Mouse (Mus musculus) limb, embryonic 13.5 days (tissue): ENCODE results near the gene Zfp672. TPM values are rescaled to one million over a fixed set of nuclear protein-coding genes. Genes with fewer than 3 reads are reported as not detected.
"Not testable (repeated sequence)": the region's sequence is repeated elsewhere in the genome, so short reads cannot be mapped to it uniquely, and the experiment has no call there.

ENCODE experiments used
- ATAC-seq: fragments of 200-750 bp; cut with Nextera tagmentation; 2 replicates; pipeline ENCODE4 v1.8.0; 2017; ENCODE audit warnings: low read depth, moderate number of reproducible peaks, moderate TSS enrichment; ENCODE audit not compliant: low FRiP score
- H3K27ac ChIP-seq: fragments of 300-500 bp; sonication (generic); 2 replicates; pipeline ENCODE4 v1.5.1; 2015; ENCODE audit warnings: inconsistent platforms, mild to moderate bottlenecking, moderate library complexity
- H3K27me3 ChIP-seq: fragments of 300-500 bp; sonication (generic); 2 replicates; pipeline ENCODE4 v1.6.1; 2015; ENCODE audit warnings: mild to moderate bottlenecking, inconsistent platforms
- H3K36me3 ChIP-seq: fragments of 300-500 bp; sonication (generic); 2 replicates; pipeline ENCODE4 v1.6.1; 2015; ENCODE audit warnings: inconsistent platforms, mild to moderate bottlenecking, moderate library complexity
- H3K4me1 ChIP-seq: fragments of 300-500 bp; sonication (generic); 2 replicates; pipeline ENCODE4 v1.6.1; 2015; ENCODE audit warnings: inconsistent platforms
- H3K4me2 ChIP-seq: fragments of 300-500 bp; sonication (generic); replicated peaks from 2 replicates; pipeline ENCODE4 v1.6.1; 2015; ENCODE audit warnings: inconsistent platforms, mild to moderate bottlenecking, moderate library complexity
- H3K4me3 ChIP-seq: fragments of 300-500 bp; sonication (generic); 2 replicates; pipeline ENCODE4 v1.5.1; 2015; ENCODE audit warnings: moderate library complexity, mild to moderate bottlenecking, inconsistent platforms
- H3K9ac ChIP-seq: fragments of 300-500 bp; sonication (generic); 2 replicates; pipeline ENCODE4 v1.6.1; 2015; ENCODE audit warnings: mild to moderate bottlenecking, inconsistent platforms
- H3K9me3 ChIP-seq: fragments of 300-500 bp; sonication (generic); 2 replicates; pipeline ENCODE4 v1.6.1; 2016; ENCODE audit warnings: inconsistent platforms
- WGBS: fragments of 180-500 bp; shearing (Covaris S2); methylation state at CpG from one replicate; pipeline ENCODE4 v1.1.7; 2015; 5-methylcytosine and 5-hydroxymethylcytosine counted together
- polyA plus RNA-seq: library from polyadenylated mRNA; unstranded; fragments of >200 nt; fragmentation: Nextera tagmentation; extraction: Ambion mirVana; gene quantifications from 2 replicates; pipeline ENCODE4 v1.2.1, GENCODE M21; 2015

Zfp672 gene
- polyA plus RNA-seq: 32.6 and 38.8 TPM in 2 replicates

- peak; percentile 94 for ATAC-seq
- WGBS: under 1% methylated on average over 52 of the region's 52 CpGs
- peak within 1 kb of the TSS; percentile 97 for H3K4me2 ChIP-seq
- peak within 1 kb of the TSS; percentile 69 for H3K27ac ChIP-seq
- no peaks in the 10 kb centered on the region for H3K9me3 ChIP-seq
- peak within 1 kb of the TSS; percentile 89 for H3K4me3 ChIP-seq
- H3K9ac ChIP-seq: peak within 1 kb of the TSS; percentile 88
- H3K27me3 ChIP-seq: no peaks in the 10 kb centered on the region
- H3K4me1 ChIP-seq: peaks cover 32% of the 10 kb centered on the region
- peaks cover 29% of the 10 kb centered on the region for H3K36me3 ChIP-seq
Observed at GRCm38 (mm10) chr11:58330276-58331148, at the start of gene Zfp672, which contains the start of gene Sh3bp5l. Zfp672 (minus strand) TSS chr11:58330339. Sh3bp5l (plus strand) TSS chr11:58330724.

GRCm38 (mm10) chr11:58379516-58379915 lies 49.4 kb upstream of the Zfp672 start:
- H3K27me3 ChIP-seq: no peaks in the 10 kb centered on the region

GRCm38 (mm10) chr11:58378763-58379278 lies 48.7 kb upstream of the Zfp672 start, which contains the start of gene Lypd8:
Lypd8 (plus strand) TSS chr11:58379043.
- H3K9me3 ChIP-seq: no peaks in the 10 kb centered on the region
- no peaks in the 10 kb centered on the region for H3K36me3 ChIP-seq
- no peaks in the 10 kb centered on the region for H3K27me3 ChIP-seq
- H3K27ac ChIP-seq: no peak within 1 kb of the TSS
- ATAC-seq: no peak
- no peak within 1 kb of the TSS for H3K4me3 ChIP-seq
- no peak within 1 kb of the TSS for H3K4me2 ChIP-seq
- H3K9ac ChIP-seq: no peak within 1 kb of the TSS
- WGBS: 83% methylated on average over 3 of the region's 3 CpGs
- H3K4me1 ChIP-seq: no peaks in the 10 kb centered on the region

More at GRCm38 (mm10) chr11:58379516-58379915, 49.4 kb upstream of the Zfp672 start:
- 82% methylated on average over 1 of the region's 1 CpGs for WGBS
- Histone ChIP-seq H3K36me3 (no peaks in the 10 kb centered on the region), H3K9me3 (no peaks in the 10 kb centered on the region), H3K9ac (no peak overlapping the region), H3K27ac (no peak overlapping the region), H3K4me3 (no peak overlapping the region), H3K4me2 (no peak overlapping the region), H3K4me1 (no peaks in the 10 kb centered on the region)
- no peak for ATAC-seq

GRCm38 (mm10) chr11:58377686-58378085 lies 47.5 kb upstream of the Zfp672 start:
- H3K27me3 ChIP-seq: no peaks in the 10 kb centered on the region
- H3K4me3 ChIP-seq: no peak overlapping the region
- H3K4me1 ChIP-seq: no peaks in the 10 kb centered on the region
- no peaks in the 10 kb centered on the region for H3K36me3 ChIP-seq
- H3K9ac ChIP-seq: no peak overlapping the region
- H3K4me2 ChIP-seq: no peak overlapping the region
- no peak for ATAC-seq
- no peaks in the 10 kb centered on the region for H3K9me3 ChIP-seq
- WGBS: 72% methylated on average over 1 of the region's 1 CpGs
- no peak overlapping the region for H3K27ac ChIP-seq

- ATAC-seq: no peak
- H3K9me3 ChIP-seq: no peaks in the 10 kb centered on the region
- 65% methylated on average over 2 of the region's 2 CpGs for WGBS
- H3K4me1 ChIP-seq: no peaks in the 10 kb centered on the region
- H3K4me2 ChIP-seq: no peak overlapping the region
- H3K4me3 ChIP-seq: no peak overlapping the region
- no peak overlapping the region for H3K27ac ChIP-seq
- no peaks in the 10 kb centered on the region for H3K36me3 ChIP-seq
- H3K9ac ChIP-seq: no peak overlapping the region
- no peaks in the 10 kb centered on the region for H3K27me3 ChIP-seq
Observed at GRCm38 (mm10) chr11:58377273-58377672, 47.1 kb upstream of the Zfp672 start.

- no CpG with 5 or more reads among the region's 6 CpGs for WGBS
- H3K4me1 ChIP-seq, H3K27ac ChIP-seq, H3K36me3 ChIP-seq, H3K27me3 ChIP-seq, H3K9me3 ChIP-seq, H3K9ac ChIP-seq, ATAC-seq, H3K4me2 ChIP-seq, H3K4me3 ChIP-seq: not testable (repeated sequence)
Observed at GRCm38 (mm10) chr11:58366191-58366590, 36.1 kb upstream of the Zfp672 start.

GRCm38 (mm10) chr11:58364454-58364853 lies 34.3 kb upstream of the Zfp672 start:
- 69% methylated on average over 3 of the region's 3 CpGs for WGBS
- Histone ChIP-seq H3K4me2 (no peak overlapping the region), H3K9ac (no peak overlapping the region), H3K27me3 (no peaks in the 10 kb centered on the region), H3K27ac (no peak overlapping the region), H3K4me1 (no peaks in the 10 kb centered on the region), H3K36me3 (no peaks in the 10 kb centered on the region), H3K4me3 (no peak overlapping the region), H3K9me3 (no peaks in the 10 kb centered on the region)
- no peak for ATAC-seq

GRCm38 (mm10) chr11:58362562-58362961 lies 32.4 kb upstream of the Zfp672 start:
- not testable (repeated sequence) for H3K27me3 ChIP-seq, H3K9ac ChIP-seq, H3K9me3 ChIP-seq, ATAC-seq, H3K36me3 ChIP-seq, H3K4me2 ChIP-seq, H3K27ac ChIP-seq, H3K4me1 ChIP-seq, H3K4me3 ChIP-seq
- no CpG with 5 or more reads among the region's 6 CpGs for WGBS

- H3K4me3 ChIP-seq: no peak overlapping the region
- 85% methylated on average over 6 of the region's 6 CpGs for WGBS
- H3K9me3 ChIP-seq: no peaks in the 10 kb centered on the region
- H3K27me3 ChIP-seq: no peaks in the 10 kb centered on the region
- H3K4me2 ChIP-seq: no peak overlapping the region
- no peaks in the 10 kb centered on the region for H3K36me3 ChIP-seq
- no peaks in the 10 kb centered on the region for H3K4me1 ChIP-seq
- H3K9ac ChIP-seq: no peak overlapping the region
- H3K27ac ChIP-seq: no peak overlapping the region
- no peak for ATAC-seq
Observed at GRCm38 (mm10) chr11:58357844-58358534, 27.9 kb upstream of the Zfp672 start.

- H3K4me1 ChIP-seq: no peaks in the 10 kb centered on the region
Observed at GRCm38 (mm10) chr11:58357042-58357441, 26.9 kb upstream of the Zfp672 start.

GRCm38 (mm10) chr11:58354927-58355326 lies 24.8 kb upstream of the Zfp672 start:
- H3K27ac ChIP-seq: no peak overlapping the region
- 81% methylated on average over 3 of the region's 3 CpGs for WGBS
- ATAC-seq: no peak

More at GRCm38 (mm10) chr11:58357042-58357441, 26.9 kb upstream of the Zfp672 start:
- Histone ChIP-seq H3K4me2 (no peak overlapping the region), H3K27me3 (no peaks in the 10 kb centered on the region), H3K36me3 (no peaks in the 10 kb centered on the region), H3K9ac (no peak overlapping the region), H3K27ac (no peak overlapping the region), H3K4me3 (no peak overlapping the region), H3K9me3 (no peaks in the 10 kb centered on the region)
- no peak for ATAC-seq
- WGBS: 93% methylated on average over 3 of the region's 3 CpGs

GRCm38 (mm10) chr11:58354476-58354875 lies 24.3 kb upstream of the Zfp672 start:
- H3K4me3 ChIP-seq: no peak overlapping the region
- H3K9me3 ChIP-seq: no peaks in the 10 kb centered on the region
- 67% methylated on average over 10 of the region's 10 CpGs for WGBS
- no peaks in the 10 kb centered on the region for H3K4me1 ChIP-seq
- ATAC-seq: no peak
- H3K4me2 ChIP-seq: no peak overlapping the region
- no peak overlapping the region for H3K9ac ChIP-seq
- H3K27me3 ChIP-seq: no peaks in the 10 kb centered on the region
- no peak overlapping the region for H3K27ac ChIP-seq
- no peaks in the 10 kb centered on the region; the same call in 1 of the 2 replicates for H3K36me3 ChIP-seq

More at GRCm38 (mm10) chr11:58354927-58355326, 24.8 kb upstream of the Zfp672 start:
- no peak overlapping the region for H3K9ac ChIP-seq
- H3K4me1 ChIP-seq: no peaks in the 10 kb centered on the region
- no peaks in the 10 kb centered on the region; the same call in 1 of the 2 replicates for H3K36me3 ChIP-seq
- H3K27me3 ChIP-seq: no peaks in the 10 kb centered on the region
- no peaks in the 10 kb centered on the region for H3K9me3 ChIP-seq
- no peak overlapping the region for H3K4me3 ChIP-seq
- no peak overlapping the region for H3K4me2 ChIP-seq
